Mouse (Mus musculus) megakaryocyte, embryonic 14.5 days (primary cell): ENCODE measurements around the gene Rab3gap2.

Experiments used
- FLI1 ChIP-seq: IDR thresholded peaks from 2 replicates; pipeline ENCODE4 v1.6.1; 2012; ENCODE audit warnings: low read length, inconsistent platforms, mixed read lengths
- GATA1 ChIP-seq: IDR thresholded peaks from 3 replicates; pipeline ENCODE4 v1.6.1; 2012; ENCODE audit warnings: mixed read lengths, low read length, inconsistent platforms, borderline replicate concordance

DNA sequence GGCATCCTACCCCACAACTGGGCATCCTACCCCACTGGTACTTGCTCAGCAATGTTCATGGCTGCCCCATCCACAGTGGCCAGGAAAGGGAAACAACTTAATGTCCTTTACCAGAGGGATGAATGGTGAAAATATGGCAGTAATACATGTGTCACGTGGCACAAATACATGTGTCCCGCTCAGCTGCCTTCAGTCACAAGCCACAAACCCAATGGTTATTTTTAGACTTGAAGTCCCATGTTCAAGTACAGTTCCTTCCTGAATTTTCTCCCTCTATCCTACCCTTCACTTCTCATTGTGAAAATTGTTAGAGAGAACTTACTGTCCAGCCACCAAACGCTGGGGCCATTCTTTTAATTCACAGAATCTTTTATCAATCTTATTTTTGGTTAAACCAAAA, 7.6 kb upstream of the Rab3gap2 start:
- no peak for TF ChIP-seq FLI1
- no peak for TF ChIP-seq GATA1
